Mouse (Mus musculus) stomach, embryonic 16.5 days (tissue): ENCODE measurements at regions not wholly inside any gene's neighbourhood (a gene's known extent, or its start where the extent isn't known, plus 50 kb on each side); places are given as distances from the start of the nearest gene placed in this dataset.

Experiments
- ATAC-seq: fragments of 200-750 bp; cut with Nextera tagmentation; 2 replicates; pipeline ENCODE4 v1.8.0; 2017; ENCODE audit warnings: moderate number of reproducible peaks, moderate TSS enrichment; ENCODE audit not compliant: insufficient read depth, low FRiP score
- H3K27ac ChIP-seq: fragments of 300-500 bp; sonication (generic); 2 replicates; pipeline ENCODE4 v1.5.1; 2014; ENCODE audit warnings: low read length
- H3K27me3 ChIP-seq: fragments of 300-500 bp; sonication (generic); 2 replicates; pipeline ENCODE4 v1.6.1; 2014; ENCODE audit warnings: low read length, control low read depth, mixed read lengths; ENCODE audit not compliant: control insufficient read depth, insufficient read depth
- H3K36me3 ChIP-seq: fragments of 300-500 bp; sonication (generic); 2 replicates; pipeline ENCODE4 v1.6.1; 2014; ENCODE audit warnings: low read length; ENCODE audit not compliant: control insufficient read depth, insufficient read depth
- H3K4me1 ChIP-seq: fragments of 300-500 bp; sonication (generic); 2 replicates; pipeline ENCODE4 v1.6.1; 2014; ENCODE audit warnings: low read length, control low read depth, mixed read lengths; ENCODE audit not compliant: control insufficient read depth, insufficient read depth
- H3K4me2 ChIP-seq: fragments of 300-500 bp; sonication (generic); 2 replicates; pipeline ENCODE4 v1.6.1; 2014; ENCODE audit warnings: low read depth, low read length, mixed read lengths
- H3K4me3 ChIP-seq: fragments of 300-500 bp; sonication (generic); replicated peaks from 2 replicates; pipeline ENCODE4 v1.5.1; 2014; ENCODE audit warnings: mild to moderate bottlenecking, low read length
- H3K9ac ChIP-seq: fragments of 300-500 bp; sonication (generic); 2 replicates; pipeline ENCODE4 v1.6.1; 2014; ENCODE audit warnings: low read length
- H3K9me3 ChIP-seq: fragments of 300-500 bp; sonication (generic); replicated peaks from 2 replicates; pipeline ENCODE4 v1.6.1; 2016; ENCODE audit warnings: low read length, control low read depth; ENCODE audit not compliant: control insufficient read depth
- WGBS: fragments of 180-500 bp; shearing (Covaris S2); extraction: QIAGEN DNeasy Blood & Tissue Kit; methylation state at CpG from one replicate; pipeline ENCODE4 v1.1.7; 2014; 5-methylcytosine and 5-hydroxymethylcytosine counted together

- whole genome bisulfite sequencing = 89% methylated on average over 6 of the region's 6 CpGs
- Histone ChIP-seq H3K9ac (no peak overlapping the region), H3K4me1 (peaks cover 13% of the 10 kb centered on the region), H3K36me3 (no peaks in the 10 kb centered on the region), H3K27me3 (no peaks in the 10 kb centered on the region), H3K4me2 (no peak overlapping the region), H3K9me3 (no peaks in the 10 kb centered on the region), H3K27ac (no peak overlapping the region), H3K4me3 (no peak overlapping the region)
- ATAC-seq = no peak
Measured at GRCm38 (mm10) chr1:61206861-61207380, 229.2 kb downstream of the Icos start.

GRCm38 (mm10) chr1:61208386-61208785 lies 230.7 kb downstream of the Icos start:
- Histone ChIP-seq H3K4me2 (no peak overlapping the region), H3K27me3 (no peaks in the 10 kb centered on the region), H3K4me1 (peaks cover 4% of the 10 kb centered on the region), H3K9me3 (no peaks in the 10 kb centered on the region), H3K4me3 (no peak overlapping the region), H3K9ac (no peak overlapping the region), H3K36me3 (no peaks in the 10 kb centered on the region), H3K27ac (no peak overlapping the region)
- 86% methylated on average over 1 of the region's 1 CpGs for WGBS
- ATAC-seq = no peak

GRCm38 (mm10) chr1:61221131-61221530 lies 243.4 kb downstream of the Icos start:
- ATAC-seq = no peak
- no peaks in the 10 kb centered on the region for H3K36me3 ChIP-seq
- no peak overlapping the region for H3K4me2 ChIP-seq
- no peaks in the 10 kb centered on the region for H3K27me3 ChIP-seq
- H3K9ac ChIP-seq = no peak overlapping the region
- no peak overlapping the region for H3K4me3 ChIP-seq
- H3K4me1 ChIP-seq = no peaks in the 10 kb centered on the region
- WGBS = 58% methylated on average over 1 of the region's 1 CpGs
- no peaks in the 10 kb centered on the region for H3K9me3 ChIP-seq
- no peak overlapping the region for H3K27ac ChIP-seq

GRCm38 (mm10) chr1:61228942-61229341 lies 251.2 kb downstream of the Icos start:
- H3K9ac ChIP-seq = no peak overlapping the region
- H3K9me3 ChIP-seq = no peaks in the 10 kb centered on the region
- WGBS = 67% methylated on average over 4 of the region's 4 CpGs
- H3K27ac ChIP-seq = no peak overlapping the region
- H3K4me1 ChIP-seq = peaks cover 1% of the 10 kb centered on the region; the same call in 1 of the 2 replicates
- no peaks in the 10 kb centered on the region for H3K27me3 ChIP-seq
- no peaks in the 10 kb centered on the region for H3K36me3 ChIP-seq
- H3K4me2 ChIP-seq = no peak overlapping the region
- no peak for ATAC-seq
- no peak overlapping the region for H3K4me3 ChIP-seq

- ATAC-seq = no peak
- no peaks in the 10 kb centered on the region for H3K27me3 ChIP-seq
- H3K4me2 ChIP-seq = no peak overlapping the region
- no peak overlapping the region for H3K9ac ChIP-seq
- H3K4me3 ChIP-seq = no peak overlapping the region
- H3K36me3 ChIP-seq = no peaks in the 10 kb centered on the region
- peaks cover 4% of the 10 kb centered on the region; the same call in 1 of the 2 replicates for H3K4me1 ChIP-seq
- WGBS = 53% methylated on average over 1 of the region's 1 CpGs
- no peaks in the 10 kb centered on the region for H3K9me3 ChIP-seq
- no peak overlapping the region for H3K27ac ChIP-seq
Measured at GRCm38 (mm10) chr1:61233001-61233400, 255.3 kb downstream of the Icos start.

- Histone ChIP-seq H3K27me3 (no peaks in the 10 kb centered on the region), H3K4me3 (no peak overlapping the region), H3K4me1 (peaks cover 4% of the 10 kb centered on the region; the same call in 1 of the 2 replicates), H3K9me3 (no peaks in the 10 kb centered on the region), H3K27ac (no peak overlapping the region), H3K4me2 (peak overlapping the region; percentile 10; the same call in 1 of the 2 replicates), H3K36me3 (no peaks in the 10 kb centered on the region), H3K9ac (no peak overlapping the region)
- ATAC-seq = no peak
- 31% methylated on average over 10 of the region's 10 CpGs for WGBS
Measured at GRCm38 (mm10) chr1:61233476-61234297, 256.0 kb downstream of the Icos start.

- Histone ChIP-seq H3K4me1 (peaks cover 4% of the 10 kb centered on the region; the same call in 1 of the 2 replicates), H3K9me3 (no peaks in the 10 kb centered on the region), H3K9ac (no peak overlapping the region), H3K4me3 (no peak overlapping the region), H3K36me3 (no peaks in the 10 kb centered on the region), H3K27me3 (no peaks in the 10 kb centered on the region), H3K27ac (no peak overlapping the region), H3K4me2 (peak overlapping the region; percentile 10; the same call in 1 of the 2 replicates)
- ATAC-seq = no peak
- WGBS = 7% methylated on average over 1 of the region's 1 CpGs
Measured at GRCm38 (mm10) chr1:61234298-61234682, 256.6 kb downstream of the Icos start.

- 71% methylated on average over 2 of the region's 2 CpGs for WGBS
- no peaks in the 10 kb centered on the region for H3K36me3 ChIP-seq
- ATAC-seq = no peak
- H3K4me1 ChIP-seq = peaks cover 4% of the 10 kb centered on the region; the same call in 1 of the 2 replicates
- H3K27me3 ChIP-seq = no peaks in the 10 kb centered on the region
- H3K9ac ChIP-seq = no peak overlapping the region
- H3K27ac ChIP-seq = no peak overlapping the region
- no peak overlapping the region for H3K4me2 ChIP-seq
- no peak overlapping the region for H3K4me3 ChIP-seq
- H3K9me3 ChIP-seq = no peaks in the 10 kb centered on the region
Measured at GRCm38 (mm10) chr1:61236511-61236910, 258.8 kb downstream of the Icos start.

GRCm38 (mm10) chr1:61238668-61239067 lies 260.9 kb downstream of the Icos start:
- Histone ChIP-seq H3K9ac (no peak overlapping the region), H3K4me2 (no peak overlapping the region), H3K27ac (no peak overlapping the region), H3K27me3 (no peaks in the 10 kb centered on the region), H3K4me1 (peaks cover 4% of the 10 kb centered on the region; the same call in 1 of the 2 replicates), H3K36me3 (no peaks in the 10 kb centered on the region), H3K9me3 (no peaks in the 10 kb centered on the region), H3K4me3 (no peak overlapping the region)
- 78% methylated on average over 3 of the region's 3 CpGs for WGBS
- ATAC-seq = no peak
